Mouse (Mus musculus): ENCODE measurements around the gene Usmg5. TPM values are rescaled to one million over a fixed set of nuclear protein-coding genes. Genes with fewer than 3 reads are reported as not detected.

Usmg5 gene
- polyA plus RNA-seq, 2 experiments, result 671 to 1,208 TPM

GRCm38 (mm10) chr19:47034916-47035315 is 55.5 kb downstream of the Usmg5 start:
- ATAC-seq (ENCODE audit: low FRiP score, low read depth) (no peak), DNase-seq (ENCODE audit: low spot score) (no peak)
- peaks cover 58% of the 10 kb centered on the region for H3K36me3 ChIP-seq (ENCODE audit: control insufficient read depth, insufficient read depth, low read length)
- no peaks in the 10 kb centered on the region for H3K4me1 ChIP-seq (ENCODE audit: control insufficient read depth, insufficient read depth, low read length)
- no peaks in the 10 kb centered on the region for H3K9me3 ChIP-seq (ENCODE audit: control insufficient read depth, low read length)
- no peak overlapping the region for H3K4me3 ChIP-seq (replicated peaks; ENCODE audit: low read length)
- H3K27ac ChIP-seq (replicated peaks; ENCODE audit: low read depth, low read length), result no peak overlapping the region
- H3K9ac ChIP-seq (ENCODE audit: low read depth, low read length, severe bottlenecking), result no peak overlapping the region
- no peak for TF ChIP-seq POLR2A (IDR thresholded peaks at IDR 0.05; ENCODE audit: borderline replicate concordance, extremely low read depth, insufficient read depth, insufficient read length)
- no peak overlapping the region for H3K4me2 ChIP-seq (replicated peaks; ENCODE audit: low read depth, low read length, severe bottlenecking)
- 90% methylated on average over 4 of the region's 4 CpGs for WGBS
- H3K27me3 ChIP-seq (ENCODE audit: control insufficient read depth, insufficient read depth, low read length), result no peaks in the 10 kb centered on the region

Other genes with a start within 250 kb of the Usmg5 start
- gene Ina, start 75.9 kb downstream of the Usmg5 start, polyA plus RNA-seq (2012; rRNA removed), result 1.2 and 1.3 TPM in 2 replicates
- gene Ina, start 75.9 kb downstream of the Usmg5 start, polyA plus RNA-seq (2014; fragmentation: Nextera tagmentation; extraction: Ambion mirVana), result 0.40 and 0.48 TPM in 2 replicates
- 28.2 and 32.9 TPM in 2 replicates for gene Nt5c2, start 75.5 kb downstream of the Usmg5 start, polyA plus RNA-seq (2012; rRNA removed)
- gene Nt5c2, start 75.5 kb downstream of the Usmg5 start, polyA plus RNA-seq (2014; fragmentation: Nextera tagmentation; extraction: Ambion mirVana), result 67.1 and 68.7 TPM in 2 replicates
- 30.5 and 33.9 TPM in 2 replicates for gene Pcgf6, start 39.7 kb downstream of the Usmg5 start, polyA plus RNA-seq (2012; rRNA removed)
- 17.7 and 20.5 TPM in 2 replicates for gene Pcgf6, start 39.7 kb downstream of the Usmg5 start, polyA plus RNA-seq (2014; fragmentation: Nextera tagmentation; extraction: Ambion mirVana)
- gene Taf5, start 22.9 kb downstream of the Usmg5 start, polyA plus RNA-seq (2012; rRNA removed), result 8.1 and 8.7 TPM in 2 replicates
- 7.9 and 8.8 TPM in 2 replicates for gene Taf5, start 22.9 kb downstream of the Usmg5 start, polyA plus RNA-seq (2014; fragmentation: Nextera tagmentation; extraction: Ambion mirVana)
- gene Pdcd11, start 121 bp upstream of the Usmg5 start, polyA plus RNA-seq (2012; rRNA removed), result 18.0 and 20.8 TPM in 2 replicates
- 11.0 and 11.1 TPM in 2 replicates for gene Pdcd11, start 121 bp upstream of the Usmg5 start, polyA plus RNA-seq (2014; fragmentation: Nextera tagmentation; extraction: Ambion mirVana)
- 11.4 and 13.9 TPM in 2 replicates for gene Calhm2, start 47.6 kb upstream of the Usmg5 start, polyA plus RNA-seq (2012; rRNA removed)
- 4.7 and 5.2 TPM in 2 replicates for gene Calhm2, start 47.6 kb upstream of the Usmg5 start, polyA plus RNA-seq (2014; fragmentation: Nextera tagmentation; extraction: Ambion mirVana)
- gene Calhm1, start 53.6 kb upstream of the Usmg5 start, polyA plus RNA-seq (2012; rRNA removed), result not detected in 2 replicates
- gene Calhm1, start 53.6 kb upstream of the Usmg5 start, polyA plus RNA-seq (2014; fragmentation: Nextera tagmentation; extraction: Ambion mirVana), result not detected in 2 replicates
- gene Calhm3, start 67.1 kb upstream of the Usmg5 start, polyA plus RNA-seq (2012; rRNA removed), result not detected in 2 replicates
- not detected in 2 replicates for gene Calhm3, start 67.1 kb upstream of the Usmg5 start, polyA plus RNA-seq (2014; fragmentation: Nextera tagmentation; extraction: Ambion mirVana)
- gene Neurl1a, start 88.2 kb upstream of the Usmg5 start, polyA plus RNA-seq (2012; rRNA removed), result 10.3 and 11.9 TPM in 2 replicates
- 6.6 and 8.0 TPM in 2 replicates for gene Neurl1a, start 88.2 kb upstream of the Usmg5 start, polyA plus RNA-seq (2014; fragmentation: Nextera tagmentation; extraction: Ambion mirVana)

Data from limb, embryonic 14.5 days (tissue).